Mouse (Mus musculus): ENCODE measurements around the gene Tac4.
A peak's percentile ranks its signal among the peaks of the same experiment; 100 is the strongest.

Gene Tac4

DNA sequence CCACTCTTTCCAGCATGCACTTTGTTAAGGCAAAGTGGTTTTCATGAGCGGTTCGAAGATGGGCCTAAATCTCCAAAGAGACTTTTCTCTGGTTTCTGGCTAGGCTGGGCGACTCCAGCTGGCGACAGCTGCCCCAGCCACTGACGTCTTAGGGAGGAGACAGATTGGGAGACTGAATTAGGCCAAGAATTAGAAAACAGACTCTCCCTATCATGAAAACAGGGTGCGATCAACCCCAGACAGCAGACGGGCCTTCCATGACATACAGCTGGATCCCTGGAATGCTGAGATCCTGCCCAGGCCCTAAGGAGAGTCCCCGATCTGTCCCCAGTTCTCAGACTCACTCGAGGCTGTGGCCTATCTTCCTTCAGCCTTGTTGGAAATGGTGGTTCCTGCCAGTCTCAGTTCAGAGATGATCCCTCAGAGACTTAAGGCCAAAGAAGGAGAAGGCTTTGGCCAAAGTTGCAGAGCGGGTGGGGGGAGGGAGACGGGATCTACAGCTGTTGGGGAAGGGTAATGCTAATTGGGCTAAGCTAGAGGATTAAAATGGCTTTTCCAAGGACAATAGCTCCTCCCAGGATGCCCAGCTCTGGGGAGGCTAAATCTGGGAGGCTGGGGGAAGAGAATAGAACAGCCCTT, 2.6 kb downstream of the Tac4 start:
- no peak for DNase-seq

DNA sequence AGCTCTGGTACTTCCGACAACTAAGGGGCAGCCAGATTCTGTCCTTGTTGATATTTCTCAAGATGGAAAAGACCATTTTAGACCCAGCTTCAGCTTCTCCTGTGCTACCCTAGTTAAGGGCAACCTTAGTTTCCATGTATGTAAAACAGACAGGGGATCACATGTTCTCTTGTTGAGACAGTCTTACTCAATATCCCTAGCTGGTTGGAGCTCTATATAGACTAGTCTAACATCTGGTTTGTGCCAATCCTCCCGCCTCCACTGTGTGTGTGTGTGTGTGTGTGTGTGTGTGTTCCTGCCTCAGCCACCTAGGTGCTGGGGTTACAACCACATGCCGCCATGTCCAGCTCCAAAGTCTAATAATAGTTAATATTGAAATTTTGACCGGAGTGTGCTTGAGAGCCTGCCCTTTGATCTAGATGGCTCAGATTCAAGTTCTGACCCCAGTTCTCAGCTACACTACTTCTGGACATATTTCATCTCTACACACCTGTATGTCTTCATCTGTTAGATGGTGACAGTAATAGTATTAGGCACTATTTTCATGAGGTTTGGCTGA, 3.2 kb downstream of the Tac4 start:
- no peak for DNase-seq

DNA sequence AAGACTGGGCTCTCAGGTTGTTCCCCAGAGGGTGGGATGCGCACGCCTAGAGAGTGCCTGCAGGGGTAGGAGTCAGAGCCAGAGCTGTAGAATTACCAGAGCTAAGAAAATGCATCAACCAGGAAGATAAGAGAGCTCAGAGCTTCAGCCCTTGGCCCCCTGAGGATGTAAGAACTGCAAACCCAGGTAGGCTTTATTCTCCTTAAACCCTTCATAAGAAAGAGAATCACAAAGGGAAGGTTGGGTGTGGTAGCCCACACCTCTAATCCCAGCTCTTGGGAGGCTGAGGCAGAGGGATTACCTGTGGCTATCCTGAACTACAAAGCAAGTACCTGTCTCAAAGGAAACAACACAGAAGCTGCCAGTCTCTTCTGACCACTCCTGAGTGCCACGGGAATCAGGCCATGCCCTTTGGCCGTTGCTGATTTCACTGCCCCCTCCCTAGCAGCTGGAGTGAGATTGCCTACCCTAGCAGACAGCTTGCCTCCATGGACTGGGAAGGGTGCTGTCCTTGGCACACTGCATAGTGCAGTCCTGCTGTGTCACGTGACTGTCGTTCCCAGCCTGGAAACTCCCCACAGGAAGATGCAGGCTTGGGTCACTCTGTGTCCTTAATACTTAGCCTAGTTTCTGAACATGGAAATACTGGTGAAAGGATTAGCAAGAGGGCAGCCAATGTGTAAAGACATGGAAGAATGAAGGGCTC, 5.4 kb downstream of the Tac4 start:
- no peak for DNase-seq

DNA sequence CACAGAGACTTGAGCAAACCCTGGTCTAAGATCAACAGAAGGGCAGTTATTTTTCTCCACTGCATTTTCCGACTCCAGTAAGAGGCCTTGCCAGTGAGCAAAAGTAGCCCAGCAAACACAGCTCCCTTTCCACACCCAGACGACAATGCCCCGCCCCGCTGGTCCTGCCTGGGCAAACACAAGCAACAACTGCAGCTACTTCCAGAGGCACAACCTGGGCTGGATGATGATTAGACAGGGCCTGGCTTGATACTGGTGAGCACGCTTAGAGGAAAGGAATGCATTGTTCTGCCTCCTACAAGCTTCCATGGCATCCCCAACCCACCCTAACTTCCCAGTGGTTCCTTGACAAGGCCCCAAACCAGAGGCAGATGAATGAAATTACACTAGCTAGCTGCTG, 12.3 kb downstream of the Tac4 start:
- no peak for DNase-seq

DNA sequence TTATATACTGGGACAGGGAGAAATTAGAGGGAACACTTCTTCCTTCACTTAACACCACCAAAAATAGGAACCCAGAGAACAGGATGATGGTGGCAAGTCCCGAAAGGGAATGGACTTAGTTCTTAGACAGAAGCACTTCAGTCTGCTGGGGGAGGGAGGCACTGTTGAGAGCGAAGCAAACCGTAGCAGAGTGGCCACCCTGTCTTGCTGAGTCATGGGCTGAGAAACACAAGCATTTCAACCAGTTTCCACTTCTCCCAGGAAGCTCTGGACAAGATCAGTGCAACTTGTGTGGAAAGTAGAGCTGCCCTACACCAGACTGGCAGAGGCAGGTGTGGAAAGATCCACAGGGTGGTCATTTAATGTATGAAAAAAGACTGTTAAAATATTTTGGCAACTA, 13.3 kb downstream of the Tac4 start:
- no peak for DNase-seq

DNA sequence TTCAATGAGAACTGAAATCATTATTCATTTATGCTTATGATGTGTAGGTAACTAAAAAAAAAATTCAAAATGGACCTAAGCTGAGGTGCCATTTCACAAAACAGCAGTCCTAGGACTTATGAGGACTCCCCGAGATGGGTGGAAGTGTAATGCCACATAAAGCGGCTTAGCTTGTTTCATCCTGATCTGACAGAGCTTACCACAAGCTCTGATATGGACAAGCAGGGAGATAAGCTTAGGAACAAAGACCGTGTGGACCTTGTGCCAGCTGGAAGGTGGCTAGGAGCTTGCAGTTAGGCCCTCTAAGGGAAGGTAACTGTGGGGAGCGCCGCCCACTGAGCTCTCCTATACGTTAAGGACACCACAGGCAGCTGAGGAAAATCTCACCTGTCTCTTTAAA, 14.7 kb downstream of the Tac4 start:
- DNase-seq = no peak

DNA sequence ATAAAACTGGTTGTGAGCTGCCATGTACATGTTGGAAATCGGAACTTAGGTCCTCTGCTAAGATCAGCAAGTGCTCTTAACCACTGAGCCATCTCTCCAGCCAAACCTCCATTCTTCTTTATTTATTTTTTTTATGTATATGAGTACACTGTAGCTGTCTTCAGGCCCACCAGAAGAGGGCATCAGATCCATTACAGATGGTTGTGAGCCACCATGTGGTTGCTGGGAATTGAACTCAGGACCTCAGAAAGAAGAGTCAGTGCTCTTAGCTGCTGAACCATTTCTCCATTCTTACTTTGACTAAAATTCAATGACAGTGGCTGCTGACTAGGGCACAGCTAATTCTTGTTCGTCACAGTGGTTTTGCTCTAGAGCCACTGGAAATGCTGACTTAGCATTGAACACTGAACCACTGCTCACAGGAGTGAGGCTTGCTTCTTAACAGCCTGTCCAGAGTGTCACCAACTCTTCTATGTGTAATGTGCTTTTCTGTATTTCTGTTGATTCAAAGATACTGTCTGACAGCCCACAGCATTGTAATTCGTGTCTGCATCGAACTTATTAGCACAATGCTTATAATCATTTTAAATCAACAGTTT, 17.8 kb downstream of the Tac4 start:
- DNase-seq = no peak

DNA sequence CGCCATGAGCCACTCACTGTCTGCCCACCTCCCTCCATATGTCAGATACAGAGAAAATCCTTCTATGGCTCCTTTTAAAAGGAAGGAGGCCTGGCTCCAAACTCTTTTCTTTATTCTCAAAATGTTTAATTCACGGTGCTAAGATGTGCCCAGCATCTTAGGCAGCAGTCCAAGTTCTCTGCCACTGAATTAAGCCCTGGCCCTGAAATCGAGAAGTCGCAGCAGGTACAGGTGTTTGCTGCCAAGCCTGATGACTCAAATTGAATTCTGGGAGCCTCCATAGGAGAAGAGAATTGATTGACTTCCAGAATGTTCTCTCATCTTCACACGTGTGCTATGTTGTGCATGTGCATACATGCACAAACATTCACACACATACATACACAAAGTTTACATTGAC, 21.0 kb downstream of the Tac4 start:
- peak; percentile 29 for DNase-seq

DNA sequence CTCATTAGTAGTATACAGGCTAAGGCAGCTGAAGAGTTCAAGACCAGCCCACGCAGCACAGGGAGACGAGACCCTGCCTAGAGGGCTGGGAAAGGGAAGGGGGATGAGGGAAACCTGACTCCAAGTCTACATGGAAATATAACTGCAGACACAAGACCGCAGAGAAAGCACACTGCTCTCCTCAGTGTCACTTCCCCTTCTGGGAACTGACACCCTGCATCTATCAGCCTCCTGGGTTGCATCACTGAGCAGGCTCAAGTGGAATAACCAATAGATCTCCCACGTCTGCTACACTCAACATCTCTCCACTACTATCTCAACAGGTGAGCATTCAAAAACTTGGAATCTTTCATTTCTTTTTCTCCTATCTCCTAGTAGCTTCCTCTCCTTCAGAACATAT, 30.7 kb downstream of the Tac4 start:
- no peak for DNase-seq

DNA sequence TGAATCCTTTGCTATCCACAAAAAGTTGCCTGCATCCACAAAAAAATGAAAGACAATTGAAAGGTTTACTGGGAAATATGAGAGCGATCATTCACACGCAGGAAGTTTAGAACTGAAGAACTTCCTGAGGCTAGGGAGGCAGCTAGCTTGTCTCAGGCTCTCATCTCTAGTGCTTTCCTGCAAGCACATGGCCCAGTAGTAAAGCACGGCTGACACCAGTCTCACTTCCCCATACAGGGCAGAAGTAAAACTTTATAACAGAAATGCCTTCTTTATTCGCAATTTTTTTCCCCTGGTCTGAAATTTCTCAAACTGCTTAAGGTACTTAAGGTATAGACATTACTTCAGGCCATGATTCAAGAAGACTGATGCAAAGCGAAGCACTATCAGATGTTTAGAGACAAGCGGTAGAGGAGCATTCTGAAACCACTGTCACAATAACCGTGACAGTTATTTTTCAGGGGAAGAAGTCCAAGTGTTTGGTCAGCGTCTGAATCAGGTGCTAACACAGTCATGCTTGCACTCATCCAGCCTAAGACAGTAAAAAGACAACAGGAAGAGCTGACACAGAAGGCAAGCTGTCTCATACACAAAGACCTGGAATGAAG, 31.8 kb downstream of the Tac4 start:
- DNase-seq = no peak

DNA sequence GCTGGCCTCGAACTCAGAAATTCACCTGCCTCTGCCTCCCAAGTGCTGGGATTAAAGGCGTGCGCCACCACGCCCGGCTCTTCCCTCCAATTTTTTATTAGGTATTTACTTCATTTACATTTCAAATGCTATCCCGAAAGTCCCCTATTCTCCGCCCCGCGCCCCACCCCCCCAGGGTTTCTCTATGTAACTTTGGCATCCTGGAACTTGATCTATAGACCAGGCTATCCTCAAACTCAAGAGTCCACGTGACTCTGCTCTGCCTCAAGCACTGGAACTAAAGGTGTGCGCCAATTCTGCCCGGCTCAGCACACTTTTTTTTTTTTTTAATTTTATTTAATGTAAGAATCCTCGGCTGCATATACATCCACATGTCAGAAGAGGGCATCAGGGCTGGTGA, 34.4 kb downstream of the Tac4 start:
- DNase-seq = no peak

DNA sequence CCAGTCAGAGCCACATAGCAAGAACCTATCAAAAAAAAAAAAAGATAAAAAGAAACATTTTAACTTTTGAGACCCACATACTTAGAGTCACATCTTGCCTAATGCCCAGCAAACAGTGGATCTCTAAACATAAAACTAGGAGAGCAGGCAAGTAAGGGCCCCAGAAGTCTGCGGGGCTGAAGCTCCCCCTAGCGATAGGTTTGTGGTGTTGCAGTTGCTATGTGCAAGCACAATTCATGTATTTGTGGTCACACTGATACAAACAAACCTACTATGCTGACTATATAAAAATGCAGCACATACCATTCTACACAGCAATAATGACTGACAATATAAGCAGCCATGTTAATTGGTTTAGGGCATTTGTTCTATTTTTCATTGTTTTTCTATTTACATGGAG, 36.8 kb downstream of the Tac4 start:
- no peak for DNase-seq

DNA sequence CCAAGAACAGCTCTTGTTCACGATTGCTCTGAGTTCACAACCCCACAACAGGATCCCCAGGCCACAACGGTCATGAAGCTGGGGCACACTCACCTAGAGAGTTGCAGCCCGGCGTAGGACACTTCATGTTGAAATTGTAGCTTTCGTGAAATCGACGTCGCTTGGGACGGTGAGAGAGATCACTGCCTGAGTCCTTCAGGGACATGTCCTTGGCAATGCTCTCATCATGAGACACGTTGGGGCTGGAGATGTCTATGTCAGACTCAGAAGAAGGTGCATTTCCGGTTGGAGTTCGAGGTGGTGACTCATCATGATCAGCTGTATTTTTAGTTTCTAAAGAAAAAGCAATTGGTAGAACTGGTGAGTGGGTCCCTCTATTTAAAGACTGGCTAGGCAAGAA, 38.6 kb downstream of the Tac4 start:
- no peak for DNase-seq

DNA sequence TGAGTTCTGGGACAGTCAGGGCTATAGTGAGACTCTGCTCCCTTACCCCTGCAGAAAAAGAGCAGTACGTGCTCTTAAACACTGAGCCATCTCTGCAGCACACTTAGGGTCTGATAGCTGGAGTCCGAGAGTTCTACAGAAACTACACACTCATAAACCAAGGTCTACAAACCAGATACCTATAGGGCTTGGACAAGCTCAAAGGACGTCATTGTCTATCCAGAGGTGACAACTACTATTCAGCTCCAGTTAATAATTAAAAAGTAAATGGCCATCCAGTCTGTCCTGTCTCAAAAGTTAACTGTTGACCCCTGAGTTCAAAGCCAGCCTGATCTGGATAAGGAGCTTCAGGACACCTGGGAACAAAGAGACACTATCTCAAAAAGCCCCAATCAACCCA, 40.4 kb downstream of the Tac4 start:
- DNase-seq = no peak

DNA sequence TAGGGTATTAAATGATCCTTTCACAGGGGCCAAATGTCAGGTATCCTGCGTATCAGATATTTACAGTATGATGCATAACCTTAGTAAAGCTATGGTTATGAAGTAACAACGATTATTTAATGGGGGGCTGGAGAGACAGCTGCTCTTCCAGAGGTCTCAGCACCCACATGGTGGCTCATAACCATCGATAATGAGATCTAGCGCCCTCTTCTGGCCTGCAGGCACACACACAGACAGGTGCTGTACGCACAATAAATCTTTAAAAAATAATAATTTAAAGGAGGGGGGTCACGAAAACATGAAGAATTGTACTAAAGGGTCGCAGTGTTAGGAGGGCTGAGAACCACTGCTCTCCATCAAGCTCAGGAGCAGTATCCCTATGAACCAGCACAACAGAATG, 44.3 kb downstream of the Tac4 start:
- no peak for DNase-seq

DNA sequence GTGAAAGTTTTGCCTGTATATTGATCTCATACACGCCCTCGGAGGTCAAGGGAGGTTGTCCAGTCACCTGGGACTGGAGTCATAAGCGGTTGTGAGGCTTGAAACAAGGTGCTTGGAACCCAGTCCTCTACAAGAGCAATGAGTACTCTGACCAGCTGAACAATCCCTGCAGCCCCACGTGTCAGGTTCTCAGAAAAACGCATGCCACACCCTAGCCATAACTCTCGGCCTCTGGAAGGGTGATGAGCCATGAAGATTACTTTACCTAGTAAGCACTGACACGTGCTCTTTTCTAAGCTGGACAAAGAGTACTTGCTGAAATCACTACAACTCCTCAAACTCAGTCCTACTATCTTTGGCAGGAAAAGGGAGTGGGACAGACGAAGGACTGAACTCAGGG, 46.2 kb downstream of the Tac4 start:
- DNase-seq = no peak

DNA sequence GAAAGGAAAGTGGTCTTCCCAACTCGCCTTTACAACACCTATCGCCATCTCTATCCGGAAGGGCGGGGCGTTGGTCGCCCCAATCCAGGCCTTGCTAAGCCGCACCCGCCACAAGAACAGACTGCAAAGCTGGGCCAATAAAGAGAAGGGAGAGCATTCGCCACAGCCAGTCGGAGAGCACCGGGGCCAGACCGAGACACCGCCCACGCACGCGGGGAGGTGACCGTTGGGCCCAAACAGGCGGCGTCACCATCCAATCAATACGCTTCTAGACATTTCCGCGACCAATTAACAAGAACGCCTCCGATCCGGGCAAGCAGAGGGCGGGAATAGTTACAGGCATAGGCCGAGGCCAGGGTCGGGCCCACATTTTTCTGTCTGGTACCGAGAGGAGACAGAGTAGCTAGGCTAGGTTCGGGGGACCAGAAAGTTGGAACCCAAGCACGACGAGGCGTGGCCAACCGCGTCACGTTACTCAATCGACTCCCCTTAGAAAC, 48.2 kb downstream of the Tac4 start:
- DNase-seq = peak; percentile 94

DNA sequence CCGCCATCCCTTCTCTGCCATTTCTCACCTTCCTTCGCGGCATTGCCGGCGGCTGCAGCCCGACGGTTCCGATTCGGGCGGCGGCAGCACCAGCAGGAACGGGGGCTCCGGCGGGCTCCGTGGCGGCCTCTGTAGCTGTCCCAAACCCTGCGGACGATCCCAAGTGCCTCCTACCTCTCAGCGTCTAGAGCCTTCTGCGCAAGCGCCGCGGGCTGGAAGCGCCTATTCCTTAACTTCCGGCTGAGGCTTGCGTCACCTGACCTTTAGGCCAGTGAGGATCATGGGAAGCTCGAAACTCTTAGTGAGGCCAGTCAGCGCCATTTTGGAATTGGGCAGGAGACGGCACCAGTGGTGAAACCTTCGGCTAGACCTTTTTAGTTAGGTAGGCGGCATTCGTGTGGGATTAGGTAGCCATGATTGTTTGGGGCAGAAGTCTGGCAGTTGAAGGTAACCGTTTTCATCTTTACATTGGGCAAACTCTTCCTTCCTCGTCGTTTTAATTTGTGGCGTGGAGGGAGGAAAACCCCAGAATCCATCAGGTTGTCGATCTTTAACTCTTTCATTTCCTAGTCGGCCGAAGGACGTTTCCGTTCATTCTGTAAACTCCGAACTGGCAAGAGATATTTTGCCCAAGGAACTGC, 48.8 kb downstream of the Tac4 start, which contains the start of gene Kat7:
Kat7 (minus strand) TSS at position 240 of the 641 bp plus-strand sequence.
- DNase-seq = peak; percentile 95

DNA sequence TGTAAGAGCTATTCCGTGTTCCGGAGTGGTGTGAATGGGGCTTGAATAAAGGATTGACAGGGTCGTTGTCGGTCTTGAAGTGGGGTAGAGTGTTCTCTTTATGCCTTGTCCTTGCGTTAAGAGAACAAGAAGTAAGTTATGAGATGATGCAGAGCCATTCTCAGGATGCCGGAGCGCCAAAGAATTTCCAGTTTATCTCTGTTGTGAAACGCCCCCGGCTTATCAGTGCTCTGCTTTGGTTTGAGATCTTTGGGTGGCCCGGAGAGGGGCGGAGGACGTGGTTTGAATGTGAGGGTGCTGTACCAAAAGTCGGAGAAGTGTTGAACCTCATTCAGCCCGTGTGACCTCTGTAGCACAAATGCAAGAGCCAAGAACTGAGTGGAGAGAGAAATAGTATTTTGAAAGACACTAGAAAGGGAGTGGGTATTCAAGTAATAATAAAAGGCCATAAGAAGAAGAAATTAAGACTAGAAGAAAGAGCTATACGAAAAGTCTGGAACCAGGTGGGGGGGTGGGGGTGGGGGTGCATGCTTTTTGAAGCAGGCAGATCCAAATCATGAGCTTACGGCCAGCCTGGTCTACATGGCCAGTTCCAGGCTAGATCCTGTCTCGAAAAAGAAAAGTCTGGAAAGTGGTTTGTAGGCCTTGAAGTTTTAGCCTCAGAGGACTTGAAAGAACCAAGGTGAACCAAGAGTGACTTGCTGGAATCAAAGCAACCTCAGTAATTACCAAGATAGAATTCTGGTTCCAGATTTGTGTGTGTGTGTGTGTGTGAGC, 49.5 kb downstream of the Tac4 start:
- no peak for DNase-seq

DNA sequence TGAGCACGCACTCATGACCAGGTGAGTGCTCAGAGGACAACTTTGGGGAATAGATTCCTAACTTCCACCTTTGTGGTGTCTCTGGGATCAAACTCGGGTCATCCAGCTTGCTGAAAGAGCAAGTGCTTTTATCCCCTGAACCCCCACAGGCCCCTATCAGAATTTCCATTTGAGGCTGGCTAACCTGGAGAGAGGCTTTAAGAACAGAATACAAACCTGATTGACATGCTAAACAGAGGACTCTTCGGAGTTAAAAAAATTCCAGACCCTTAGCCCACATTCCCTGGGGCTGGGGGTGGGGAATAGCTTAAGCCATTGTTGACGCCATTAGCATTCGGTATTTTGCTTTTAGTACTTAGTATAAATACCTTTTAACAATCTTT, 50.1 kb downstream of the Tac4 start:
- no peak for DNase-seq

DNA sequence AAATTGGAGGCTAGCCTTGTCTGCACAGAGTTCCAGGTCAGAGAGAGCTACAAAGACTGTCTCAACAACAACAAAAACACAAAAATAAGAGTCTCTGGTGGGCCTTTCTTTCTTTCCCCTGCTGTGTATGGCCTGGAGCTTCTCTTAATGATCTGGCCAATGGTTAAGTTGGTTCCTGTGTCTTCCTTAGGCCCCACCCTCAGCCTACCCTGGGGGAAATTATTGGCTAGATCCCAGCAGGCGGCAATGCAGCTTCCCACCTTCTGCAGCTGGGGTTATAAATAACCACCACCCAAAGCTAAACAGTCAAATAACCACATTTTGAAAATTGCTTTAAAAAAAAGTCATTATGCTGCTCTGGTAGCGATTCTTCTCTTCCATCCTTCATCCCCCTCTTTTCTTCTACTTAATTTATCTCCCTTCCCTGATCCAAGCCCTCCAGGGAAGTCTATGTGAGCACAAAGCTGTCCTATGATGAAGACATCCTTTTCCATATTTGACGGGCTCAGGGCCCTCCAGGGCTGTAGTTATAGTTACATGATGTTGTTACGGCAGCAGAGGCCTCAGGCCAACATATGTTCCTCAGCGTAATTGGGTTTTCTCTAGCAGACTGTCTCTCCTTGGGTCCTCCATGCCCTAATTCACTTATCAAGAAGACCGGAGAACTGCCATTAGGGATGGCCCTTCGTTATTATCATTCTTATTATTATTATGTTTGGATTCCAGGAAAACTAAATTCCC, 54.1 kb downstream of the Tac4 start:
- DNase-seq = no peak

DNA sequence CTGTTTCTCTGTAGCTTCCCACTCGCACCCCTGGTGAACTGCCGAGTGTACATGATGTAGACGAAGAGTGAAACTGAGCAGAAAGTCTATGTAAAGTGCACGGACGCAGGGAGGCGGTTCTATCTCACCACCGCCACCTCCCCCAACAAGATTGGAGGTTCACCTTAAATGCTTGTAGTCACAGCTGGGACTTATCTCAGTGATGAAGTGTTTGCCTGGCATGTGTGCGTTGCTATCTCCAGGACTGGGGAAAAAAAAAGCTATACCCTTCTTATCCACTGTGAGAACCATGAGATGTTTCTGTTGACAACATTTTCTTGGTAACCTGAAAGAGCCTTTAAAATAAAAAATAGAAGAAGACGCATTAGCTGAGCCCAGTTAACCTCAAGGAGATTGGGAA, 56.8 kb downstream of the Tac4 start:
- no peak for DNase-seq
